Mouse (Mus musculus) left cerebral cortex, adult 8-10 months (tissue): ENCODE measurements around the gene Ifit1bl1. TPM values are rescaled to one million over a fixed set of nuclear protein-coding genes. Genes with fewer than 3 reads are reported as not detected.
A peak's percentile ranks its signal among the peaks of the same experiment; 100 is the strongest.
"Not testable (repeated sequence)": the region's sequence is repeated elsewhere in the genome, so short reads cannot be mapped to it uniquely, and the experiment has no call there.

Source experiments
- DNase-seq, 2 experiments: peaks; one replicate each; pipeline ENCODE4 v3.0.0; 2022; ENCODE audit warnings: low spot score in 2 of 2
- total RNA-seq, 4 experiments: library from RNA; stranded (reverse); gene quantifications; 2 replicates each; pipeline ENCODE4 v1.2.4; 2022

The Ifit1bl1 gene
- 1 to 10 TPM; 1.7 to 2.4 (median 2.1) TPM for total RNA-seq

GRCm38 (mm10) chr19:34601888-34602287 lies at the start of gene Ifit1bl1:
Gene Ifit1bl1, minus strand, starts transcription at chr19:34601956.
- DNase-seq = not testable (repeated sequence)

DNA sequence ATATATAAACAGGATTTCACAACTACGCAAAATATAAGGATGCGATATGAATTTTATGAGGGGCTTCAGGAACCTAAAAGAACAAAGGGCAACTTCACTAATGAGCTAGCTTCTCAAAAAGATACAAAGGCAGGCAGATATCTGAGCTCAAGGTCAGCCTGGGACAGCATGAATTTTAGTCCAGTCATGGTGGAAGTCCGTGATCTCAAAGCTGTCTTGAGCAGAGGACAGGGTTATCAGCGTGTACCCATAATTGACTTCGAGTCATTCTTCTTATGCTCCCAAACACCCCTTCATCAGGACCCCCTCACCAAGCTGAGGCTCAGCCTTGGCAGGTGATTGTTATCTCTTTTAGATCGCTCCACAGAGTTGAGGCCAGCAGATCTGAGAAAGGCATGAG lies 49.2 kb upstream of the Ifit1bl1 start:
- no peak for DNase-seq

DNA sequence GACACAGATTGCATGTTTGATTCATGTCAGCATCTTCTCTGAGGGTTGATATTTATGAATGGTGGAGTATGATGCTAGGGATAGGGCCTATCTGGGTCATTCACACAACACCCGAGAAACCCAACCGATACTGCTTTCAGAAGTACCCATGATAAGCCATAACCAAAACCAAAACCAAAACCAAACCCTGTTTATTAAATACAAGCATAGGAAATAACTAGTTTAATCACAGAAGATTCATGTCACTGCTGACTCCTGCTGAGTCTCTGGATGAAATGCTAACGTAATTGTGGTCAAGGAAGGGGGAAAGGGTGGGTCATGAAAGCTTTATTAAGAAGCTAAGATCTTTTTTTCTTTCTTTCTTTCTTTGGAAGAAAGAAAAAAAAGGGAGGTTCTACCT lies 48.5 kb upstream of the Ifit1bl1 start:
- DNase-seq = no peak

DNA sequence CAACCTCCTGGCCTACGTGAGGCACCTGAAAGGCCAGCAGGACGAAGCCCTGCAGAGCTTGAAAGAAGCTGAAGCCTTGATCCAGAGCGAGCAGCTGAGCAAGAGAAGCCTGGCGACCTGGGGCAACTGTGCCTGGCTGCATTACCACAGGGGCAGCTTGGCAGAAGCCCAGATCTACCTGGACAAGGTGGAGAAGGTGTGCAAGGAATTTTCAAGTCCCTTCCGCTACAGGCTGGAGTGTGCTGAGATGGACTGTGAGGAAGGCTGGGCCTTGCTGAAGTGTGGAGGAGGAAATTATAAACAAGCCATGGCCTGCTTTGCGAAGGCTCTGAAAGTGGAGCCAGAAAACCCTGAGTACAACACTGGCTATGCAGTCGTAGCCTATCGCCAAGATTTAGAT lies 45.9 kb upstream of the Ifit1bl1 start:
- not testable (repeated sequence) for DNase-seq

DNA sequence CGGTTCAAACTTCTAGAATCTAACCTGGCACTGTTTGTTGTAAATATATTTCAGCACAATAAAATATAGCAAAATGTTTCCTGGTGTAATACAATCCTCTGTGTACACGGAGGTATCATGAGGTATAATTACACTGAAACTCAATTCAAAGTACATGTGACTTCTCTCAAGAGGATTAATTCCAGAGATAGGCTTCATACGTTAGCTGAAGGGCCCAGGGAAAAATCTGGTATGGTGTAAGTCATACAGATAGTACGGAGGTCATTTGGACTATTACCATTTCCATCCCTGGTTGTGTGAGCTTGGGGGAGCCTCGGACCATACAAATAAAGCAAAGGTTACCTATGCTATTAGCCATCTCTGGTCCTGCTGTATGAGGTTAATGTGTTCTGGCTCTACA lies 40.9 kb upstream of the Ifit1bl1 start:
- DNase-seq = no peak

GRCm38 (mm10) chr19:34640623-34641022 lies 38.9 kb upstream of the Ifit1bl1 start, which contains the start of the genes Ifit1bl2 and Ifit1:
Gene Ifit1bl2, minus strand, starts transcription at chr19:34640743.
Gene Ifit1, plus strand, starts transcription at chr19:34640871.
- no peak for DNase-seq

- DNase-seq = peak; percentile 13 to 30
These were observed 35.3 kb upstream of the Ifit1bl1 start for GRCm38 (mm10) chr19:34636933-34637557.

DNA sequence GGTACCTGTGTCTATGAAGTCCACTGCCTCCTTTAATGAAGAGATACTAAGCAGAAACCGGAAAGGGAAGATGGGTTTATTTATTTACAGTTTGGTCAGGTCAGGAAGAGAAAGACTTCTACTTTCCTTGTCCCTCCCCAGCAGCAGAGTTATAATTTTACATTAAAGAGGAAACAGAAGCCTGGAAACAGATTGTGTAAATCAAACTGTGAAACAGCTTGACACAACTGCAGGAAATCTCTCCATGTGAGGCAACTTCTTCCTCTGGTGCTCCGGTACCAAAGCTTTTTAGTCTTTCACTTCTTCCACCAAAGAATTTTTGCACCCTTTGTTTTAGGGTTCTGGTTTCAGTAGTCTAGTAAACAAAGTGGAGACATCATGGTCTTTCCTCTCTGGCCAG lies 31.7 kb upstream of the Ifit1bl1 start:
- DNase-seq = no peak

GRCm38 (mm10) chr19:34631487-34631886 lies 29.7 kb upstream of the Ifit1bl1 start:
- no peak for DNase-seq

GRCm38 (mm10) chr19:34627496-34627895 lies 25.7 kb upstream of the Ifit1bl1 start:
- no peak for DNase-seq

DNA sequence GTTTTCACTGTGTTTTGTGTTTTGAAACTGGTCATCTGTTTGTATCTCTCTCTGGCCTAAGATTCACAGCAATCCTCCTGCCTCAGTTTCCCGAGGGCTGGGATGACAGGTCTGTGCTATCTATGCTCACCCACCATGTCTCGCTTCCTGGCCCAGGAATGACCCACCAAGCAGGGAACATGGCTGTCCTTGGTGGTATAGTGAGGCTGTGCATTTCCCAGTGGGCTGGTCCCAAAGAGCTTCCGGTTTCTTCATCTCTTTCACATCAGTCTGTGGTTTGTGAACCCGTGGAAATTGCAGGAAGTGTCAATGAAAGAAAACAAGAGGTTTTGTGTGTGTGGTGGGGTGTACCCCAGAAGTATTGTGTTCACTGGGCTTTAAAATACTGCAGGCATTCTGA lies 22.9 kb upstream of the Ifit1bl1 start:
- no peak for DNase-seq

- no peak for DNase-seq
These were observed 22.0 kb upstream of the Ifit1bl1 start for GRCm38 (mm10) chr19:34623781-34624180.

GRCm38 (mm10) chr19:34620871-34621270 lies 19.1 kb upstream of the Ifit1bl1 start:
- no peak for DNase-seq

DNA sequence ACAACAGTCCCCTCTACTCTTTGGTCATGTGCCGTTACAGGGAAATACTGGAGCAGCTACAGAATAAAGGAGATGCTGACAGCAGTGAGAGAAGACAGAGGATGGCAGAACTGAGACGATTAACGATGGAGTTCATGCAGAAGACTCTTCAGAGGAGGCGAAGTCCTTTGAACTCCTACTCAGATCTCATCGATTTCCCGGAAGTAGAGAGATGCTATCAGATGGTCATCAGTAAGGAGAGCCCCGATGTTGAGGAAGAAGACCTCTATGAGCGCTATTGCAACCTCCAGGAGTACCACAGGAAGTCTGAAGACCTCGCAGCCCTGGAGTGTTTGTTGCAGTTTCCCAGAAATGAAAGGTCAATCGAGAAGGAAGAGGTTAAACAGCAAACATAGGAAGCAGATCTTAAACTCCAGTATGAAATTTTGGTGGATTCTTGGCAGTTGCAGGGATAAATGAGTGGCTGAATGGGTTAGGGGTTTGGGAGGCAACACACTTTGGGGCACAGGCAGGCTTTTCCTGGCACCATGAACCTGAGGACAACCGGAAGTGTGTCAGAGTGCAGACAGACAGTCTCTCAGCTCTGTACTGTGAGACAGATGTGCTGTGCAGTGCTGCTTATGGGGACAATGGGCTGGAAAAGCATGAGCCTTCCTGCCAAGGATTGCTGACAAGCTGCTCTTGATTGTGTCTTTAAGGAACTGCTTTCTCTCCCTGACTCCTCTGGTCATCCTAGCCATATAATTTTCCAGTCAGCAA lies 10.7 kb upstream of the Ifit1bl1 start:
- not testable (repeated sequence) for DNase-seq

DNA sequence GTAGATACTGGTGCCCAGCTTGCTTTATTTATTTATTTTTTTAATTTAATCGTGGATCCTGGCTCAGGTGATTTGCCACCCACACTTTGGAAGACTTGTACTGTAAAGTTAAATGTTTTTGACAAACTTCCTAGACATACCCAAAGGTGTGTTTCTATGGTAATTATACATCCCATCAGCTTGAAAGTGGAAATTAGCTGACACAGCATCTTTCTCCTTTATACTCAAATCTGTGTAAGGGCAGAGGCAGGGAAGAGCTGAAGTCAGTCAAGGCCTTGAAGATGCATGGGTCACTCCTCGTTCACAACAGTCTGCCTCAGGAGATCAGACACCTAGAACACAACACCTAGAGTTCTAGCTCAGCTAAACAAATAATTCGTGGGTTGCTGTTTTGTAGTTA lies 8.4 kb upstream of the Ifit1bl1 start:
- DNase-seq = not testable (repeated sequence)

DNA sequence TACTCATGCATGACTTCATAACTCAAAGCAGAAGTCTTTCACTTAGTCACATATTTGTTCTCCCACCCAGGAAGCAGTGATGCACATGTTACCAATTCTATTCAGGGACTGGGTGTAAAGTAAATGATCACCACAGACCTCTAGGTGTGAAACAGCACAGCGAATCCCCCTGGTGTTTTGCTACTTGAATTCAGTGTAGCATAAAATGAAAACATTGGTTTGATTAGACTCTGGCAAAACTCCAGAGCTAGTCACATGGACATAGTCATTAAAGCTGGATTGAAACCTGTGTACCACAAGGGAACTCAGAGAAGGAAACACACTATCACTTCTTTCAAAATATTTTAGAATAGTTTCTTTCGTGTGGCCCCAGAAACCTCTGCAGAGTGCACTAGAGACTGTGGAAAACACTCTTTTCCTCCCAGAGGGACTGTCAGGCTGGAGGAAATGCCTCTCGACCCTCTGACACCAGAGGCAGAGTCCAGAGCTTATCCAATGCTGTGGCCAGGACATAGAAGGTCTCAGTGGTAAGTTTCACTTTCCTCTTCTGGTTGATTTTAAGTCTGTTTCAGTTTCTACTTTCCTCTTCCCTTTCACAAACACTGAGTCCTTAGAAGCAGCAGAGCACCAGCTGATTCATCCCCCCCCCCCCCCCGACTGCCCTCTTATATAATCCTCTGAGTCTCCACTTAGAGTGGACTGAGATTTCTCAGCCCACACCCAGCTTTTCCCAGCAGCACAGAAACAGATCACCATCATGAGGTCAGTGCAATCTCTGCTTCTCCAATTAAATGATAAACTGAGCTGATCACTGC lies 5.7 kb upstream of the Ifit1bl1 start, which contains the start of gene Ifit3b:
TSS of gene Ifit3b (plus strand) at position 734 of the 815 bp plus-strand sequence.
- DNase-seq = not testable (repeated sequence)

GRCm38 (mm10) chr19:34605472-34605871 lies 3.7 kb upstream of the Ifit1bl1 start:
- DNase-seq = no peak

GRCm38 (mm10) chr19:34599250-34599649 lies 2.5 kb downstream of the Ifit1bl1 start:
- not testable (repeated sequence) for DNase-seq

DNA sequence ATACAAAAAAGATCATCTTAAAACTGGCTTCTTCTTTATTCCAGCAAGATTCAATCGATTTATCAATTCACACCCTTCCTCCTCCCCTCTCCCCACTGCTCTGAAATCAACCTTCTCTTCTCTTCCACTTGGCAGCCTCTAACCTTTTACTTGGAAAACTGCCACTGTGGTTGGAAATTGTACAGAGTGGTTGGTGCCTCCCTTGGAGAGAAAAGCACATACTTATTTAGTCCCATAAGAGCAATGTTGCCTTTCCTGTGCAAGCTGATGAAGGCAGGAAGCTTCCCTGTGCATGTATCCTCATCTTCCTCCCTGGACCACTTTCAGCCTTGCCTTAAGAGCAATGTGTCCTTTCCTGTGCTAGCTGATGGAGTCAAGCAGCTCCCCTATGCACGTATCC lies 3.4 kb downstream of the Ifit1bl1 start:
- DNase-seq = no peak

- DNase-seq = no peak
These were observed 4.9 kb downstream of the Ifit1bl1 start for GRCm38 (mm10) chr19:34596811-34597210.

DNA sequence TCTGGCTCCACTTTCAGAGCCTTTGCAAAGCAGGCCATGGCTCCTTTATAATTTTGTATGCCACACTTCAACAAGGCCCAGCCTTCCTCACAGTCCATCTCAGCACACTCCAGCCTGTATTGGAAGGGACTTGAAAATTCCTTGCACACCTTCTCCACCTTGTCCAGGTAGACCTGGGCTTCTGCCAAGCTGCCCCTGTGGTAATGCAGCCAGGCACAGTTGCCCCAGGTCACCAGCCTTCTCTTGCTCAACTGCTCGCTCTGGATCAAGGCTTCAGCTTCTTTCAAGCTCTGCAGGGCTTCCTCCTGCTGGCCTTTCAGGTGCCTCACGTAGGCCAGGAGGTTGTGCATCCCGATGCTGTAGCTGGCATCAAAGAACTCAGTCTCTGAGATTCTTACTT lies 7.2 kb downstream of the Ifit1bl1 start:
- not testable (repeated sequence) for DNase-seq

- DNase-seq = no peak
These were observed 8.3 kb downstream of the Ifit1bl1 start for GRCm38 (mm10) chr19:34593456-34593855.
